Comparison of ENCODE assay signal across 8 mouse cellular contexts in genomic region chr1:151947571-151947970, GRCm38 (mm10).
DNase-seq lines count a peak whose midpoint lies in the region; ATAC-seq and TF ChIP-seq lines count a peak whose summit lies in the region.

No protein-coding gene starts in this region.

- no peaks in the 10 kb centered on the region for H3K27me3 ChIP-seq in kidney, embryonic 16.5 days (ENCODE audit: insufficient read depth, low read length)
- H3K27me3 ChIP-seq in midbrain, postnatal 0 days (ENCODE audit: insufficient read depth, low read length) = no peaks in the 10 kb centered on the region

- peak overlapping the region; percentile 63 for H3K27ac ChIP-seq in left cerebral cortex, adult 2 months
- H3K27ac ChIP-seq in kidney, embryonic 16.5 days (ENCODE audit: low read length) = peak overlapping the region; percentile 38; the same call in 1 of the 2 replicates
- no peak overlapping the region for H3K27ac ChIP-seq in midbrain, postnatal 0 days (ENCODE audit: low read depth, low read length)

- 0 out of 2 replicates have a peak overlapping the region, but pooled peaks have one; percentile 35 for H3K9ac ChIP-seq in kidney, embryonic 16.5 days (replicated peaks; ENCODE audit: low read length)
- no peak overlapping the region for H3K9ac ChIP-seq in midbrain, postnatal 0 days (replicated peaks; ENCODE audit: low read length, poor library complexity, severe bottlenecking)

- intact Hi-C loops in left cerebral cortex, adult 2 months (cut with DNase I) = loop anchor here (2.0 kb wide), 1 partner anchor 141 kb away; no protein-coding TSS in a partner anchor

- H3K36me3 ChIP-seq in kidney, embryonic 16.5 days (ENCODE audit: insufficient read depth, low read length) = no peaks in the 10 kb centered on the region
- H3K36me3 ChIP-seq in midbrain, postnatal 0 days (ENCODE audit: insufficient read depth, low read length) = no peaks in the 10 kb centered on the region

- no peaks in the 10 kb centered on the region for H3K9me3 ChIP-seq in kidney, embryonic 16.5 days (ENCODE audit: low read length)
- no peaks in the 10 kb centered on the region for H3K9me3 ChIP-seq in midbrain, postnatal 0 days (ENCODE audit: low read length)

- no peak for TF ChIP-seq CTCF in left cerebral cortex, adult 2 months (IDR thresholded peaks at IDR 0.05)
- no peak for TF ChIP-seq CTCF in midbrain, postnatal 0 days (IDR thresholded peaks at IDR 0.05)

- ATAC-seq in cerebellum, adult (ENCODE audit: insufficient number of reproducible peaks, low FRiP score, low TSS enrichment) = peak; percentile 48; the same call in 1 of the 2 replicates
- ATAC-seq in kidney, embryonic 16.5 days (ENCODE audit: low FRiP score, low TSS enrichment) = no peak
- ATAC-seq in midbrain, postnatal 0 days (ENCODE audit: low FRiP score) = no peak
- ATAC-seq in erythroblast, adult 5-6 weeks (replicated peaks; ENCODE audit: low FRiP score, poor library complexity, severe bottlenecking) = no peak

- whole genome bisulfite sequencing in kidney, embryonic 16.5 days = 29% methylated on average over 4 of the region's 4 CpGs
- WGBS in midbrain, postnatal 0 days = 35% methylated on average over 4 of the region's 4 CpGs

- H3K4me3 ChIP-seq in left cerebral cortex, adult 2 months = no peak overlapping the region
- H3K4me3 ChIP-seq in kidney, embryonic 16.5 days (ENCODE audit: low read length) = peak overlapping the region; percentile 15; the same call in 1 of the 2 replicates
- no peak overlapping the region for H3K4me3 ChIP-seq in midbrain, postnatal 0 days (ENCODE audit: low read depth, low read length)

- no peak for DNase-seq in cerebellum, postnatal 4 days (ENCODE audit: low spot score in 2 of 2)
- DNase-seq in left cerebral cortex, adult 2 months (ENCODE audit: extremely low spot score in 1 of 2, low spot score in 2 of 2) = no peak
- DNase-seq in left cerebral cortex, adult 9 months (ENCODE audit: low spot score in 2 of 2) = no peak
- DNase-seq in midbrain, postnatal 0 days (ENCODE audit: low spot score) = no peak
- no peak for DNase-seq in frontal cortex, postnatal 14 days (ENCODE audit: low spot score in 2 of 2)

- H3K4me1 ChIP-seq in kidney, embryonic 16.5 days (ENCODE audit: insufficient read depth, low read length) = peaks cover 35% of the 10 kb centered on the region
- peaks cover 30% of the 10 kb centered on the region; the same call in 1 of the 2 replicates for H3K4me1 ChIP-seq in midbrain, postnatal 0 days (ENCODE audit: insufficient read depth, low read length)

- peak overlapping the region; percentile 34 for H3K4me2 ChIP-seq in kidney, embryonic 16.5 days (replicated peaks; ENCODE audit: low read depth, low read length)
- peak overlapping the region; percentile 22; the same call in 1 of the 2 replicates for H3K4me2 ChIP-seq in midbrain, postnatal 0 days (ENCODE audit: low read depth, low read length, poor library complexity, severe bottlenecking)
